Mouse (Mus musculus) hematopoietic multipotent progenitor cell, adult 10-12 weeks (in vitro differentiated cells): ENCODE data around the gene Xlr4b. TPM values are rescaled to one million over a fixed set of nuclear protein-coding genes. Genes with fewer than 3 reads are reported as not detected.

Experiments
- polyA plus RNA-seq: library from polyadenylated mRNA; stranded (reverse); fragments of >175 nt; gene quantifications from 2 replicates; pipeline ENCODE4 v1.2.3, GENCODE M21; 2012; ENCODE audit warnings: low replicate concordance

Xlr4b gene
- 2.9 and 7.0 TPM in 2 replicates for polyA plus RNA-seq

DNA sequence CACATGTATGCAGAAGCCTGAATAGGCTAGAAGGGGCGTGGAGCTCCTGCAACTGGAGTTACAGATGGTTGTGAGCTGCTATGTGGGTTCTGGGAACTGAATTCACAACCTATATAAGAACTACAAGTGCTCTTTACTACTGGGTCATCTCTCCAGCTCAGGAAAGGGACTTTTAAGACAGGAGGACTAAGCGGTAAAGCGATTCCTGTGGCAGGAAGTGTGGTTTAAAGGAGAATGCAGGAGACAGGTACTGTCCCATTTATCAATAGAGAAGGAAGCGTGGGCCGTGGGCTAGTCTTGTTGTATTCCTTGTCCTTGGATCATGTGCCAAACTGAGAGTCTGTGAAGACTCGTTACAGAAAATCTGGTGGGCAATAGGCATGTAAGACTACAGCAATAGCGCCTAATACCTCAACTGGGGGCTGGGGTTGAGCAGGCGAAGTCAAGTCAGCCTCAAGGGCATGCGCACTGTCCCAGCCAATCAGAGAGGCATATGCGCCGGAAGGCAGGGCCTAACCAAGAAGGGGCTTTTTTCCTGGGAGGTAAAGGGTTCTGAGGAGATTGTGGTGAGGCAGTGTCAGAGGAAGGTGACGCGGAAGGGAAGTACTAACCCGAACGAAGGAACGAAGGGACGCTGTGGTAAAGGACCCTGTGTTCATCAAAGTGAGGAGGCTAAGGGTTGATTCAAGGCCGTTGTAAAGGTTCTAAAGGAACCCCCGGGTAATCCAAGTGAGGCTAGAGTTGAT, at the start of gene Xlr4b:
TSS of gene Xlr4b (plus strand) at position 515 of the 746 bp plus-strand sequence.

DNA sequence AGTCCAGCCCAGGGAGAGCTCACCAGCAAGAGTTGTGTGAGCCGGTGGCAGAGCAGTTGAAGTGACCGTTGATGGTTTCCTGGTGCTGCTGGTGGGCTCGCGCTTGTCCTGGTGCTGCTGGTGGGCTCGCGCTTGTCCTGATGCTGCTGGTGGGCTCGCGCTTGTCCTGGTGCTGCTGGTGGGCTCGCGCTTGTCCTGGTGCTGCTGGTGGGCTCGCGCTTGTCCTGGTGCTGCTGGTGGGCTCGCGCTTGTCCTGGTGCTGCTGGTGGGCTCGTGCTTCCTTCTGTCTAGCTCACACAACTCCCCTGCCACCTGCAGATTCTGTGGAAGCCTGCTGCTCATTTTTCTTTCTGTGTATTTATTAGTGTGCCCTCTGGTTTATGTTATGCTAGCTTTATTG, 37.2 kb upstream of the Xlr4b start, which contains the start of gene Spin2d:
TSS of gene Spin2d (minus strand) at position 101 of the 400 bp plus-strand sequence.

DNA sequence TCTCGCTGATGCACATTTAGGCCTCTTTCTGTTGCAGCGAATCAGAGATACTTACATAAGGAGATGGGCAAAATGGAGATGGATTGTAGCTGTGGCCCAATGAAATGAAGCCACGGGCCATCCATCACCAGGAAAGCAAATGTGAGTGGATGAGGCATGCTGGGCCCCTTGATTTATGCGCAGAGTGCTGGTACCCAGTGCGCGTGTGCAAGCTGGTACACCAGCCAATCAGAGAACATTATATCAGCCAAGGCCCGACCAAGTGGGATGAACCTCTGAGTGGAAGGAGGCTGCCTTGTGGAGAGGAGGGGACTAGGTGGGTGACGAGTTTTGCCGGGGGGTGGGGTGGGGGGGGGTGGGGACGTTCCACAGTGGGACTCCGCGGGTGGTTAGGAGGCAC, 22.2 kb upstream of the Xlr4b start, which contains the start of gene Xlr3b:
TSS of gene Xlr3b (plus strand) at position 274 of the 400 bp plus-strand sequence.

GRCm38 (mm10) chrX:73227914-73228605, 13.9 kb downstream of the Xlr4b start, which contains the start of gene F8a:
F8a (plus strand) TSS chrX:73228291.

GRCm38 (mm10) chrX:73242821-73243325, 28.7 kb downstream of the Xlr4b start, which contains the start of gene Xlr4c:
Xlr4c (minus strand) TSS chrX:73243130.

GRCm38 (mm10) chrX:73265270-73265669, 51.1 kb downstream of the Xlr4b start, which contains the start of gene Xlr3c:
Xlr3c (minus strand) TSS chrX:73265390.

Other genes starting within 250 kb of the Xlr4b start
- gene Zfp185, start 227.0 kb upstream of the Xlr4b start, polyA plus RNA-seq = not detected in 2 replicates
- gene Pnma5, start 177.2 kb upstream of the Xlr4b start, polyA plus RNA-seq = not detected in 2 replicates
- gene Pnma3, start 149.5 kb upstream of the Xlr4b start, polyA plus RNA-seq = not detected in 2 replicates
- 0.46 and 0.94 TPM in 2 replicates for gene Xlr4a, start 131.9 kb upstream of the Xlr4b start, polyA plus RNA-seq
- not detected in 2 replicates for gene Xlr3a, start 117.2 kb upstream of the Xlr4b start, polyA plus RNA-seq
- 0.04 TPM in 1 of 2 replicates, not detected in the other for gene Gm14685, start 97.3 kb upstream of the Xlr4b start, polyA plus RNA-seq
- not detected in 2 replicates for gene Xlr5b, start 65.5 kb upstream of the Xlr4b start, polyA plus RNA-seq
- gene DXBay18, start 64.9 kb upstream of the Xlr4b start, polyA plus RNA-seq = not detected in 2 replicates
- gene Spin2d, start 37.3 kb upstream of the Xlr4b start, polyA plus RNA-seq = not detected in 2 replicates
- not detected in 2 replicates for gene Xlr3b, start 22.1 kb upstream of the Xlr4b start, polyA plus RNA-seq
- gene F8a, start 14.0 kb downstream of the Xlr4b start, polyA plus RNA-seq = 20.1 and 52.4 TPM in 2 replicates
- 0.91 and 2.7 TPM in 2 replicates for gene Xlr4c, start 28.8 kb downstream of the Xlr4b start, polyA plus RNA-seq
- gene Xlr3c, start 51.1 kb downstream of the Xlr4b start, polyA plus RNA-seq = not detected in 2 replicates
- gene Xlr5a, start 78.6 kb downstream of the Xlr4b start, polyA plus RNA-seq = not detected in 2 replicates
- gene Xlr5c, start 78.6 kb downstream of the Xlr4b start, polyA plus RNA-seq = not detected in 2 replicates
- not detected in 2 replicates for gene Gm45015, start 122.5 kb downstream of the Xlr4b start, polyA plus RNA-seq
- gene Zfp275, start 128.3 kb downstream of the Xlr4b start, polyA plus RNA-seq = 5.2 and 6.1 TPM in 2 replicates
- not detected in 2 replicates for gene Gm18336, start 184.4 kb downstream of the Xlr4b start, polyA plus RNA-seq
- gene Zfp92, start 196.8 kb downstream of the Xlr4b start, polyA plus RNA-seq = 0.02 TPM in 1 of 2 replicates, not detected in the other
- gene Trex2, start 221.0 kb downstream of the Xlr4b start, polyA plus RNA-seq = not detected in 2 replicates
- 1.4 and 2.4 TPM in 2 replicates for gene Haus7, start 244.7 kb downstream of the Xlr4b start, polyA plus RNA-seq